Mouse (Mus musculus): ENCODE data around the gene Pdss2.

Gene Pdss2

DNA sequence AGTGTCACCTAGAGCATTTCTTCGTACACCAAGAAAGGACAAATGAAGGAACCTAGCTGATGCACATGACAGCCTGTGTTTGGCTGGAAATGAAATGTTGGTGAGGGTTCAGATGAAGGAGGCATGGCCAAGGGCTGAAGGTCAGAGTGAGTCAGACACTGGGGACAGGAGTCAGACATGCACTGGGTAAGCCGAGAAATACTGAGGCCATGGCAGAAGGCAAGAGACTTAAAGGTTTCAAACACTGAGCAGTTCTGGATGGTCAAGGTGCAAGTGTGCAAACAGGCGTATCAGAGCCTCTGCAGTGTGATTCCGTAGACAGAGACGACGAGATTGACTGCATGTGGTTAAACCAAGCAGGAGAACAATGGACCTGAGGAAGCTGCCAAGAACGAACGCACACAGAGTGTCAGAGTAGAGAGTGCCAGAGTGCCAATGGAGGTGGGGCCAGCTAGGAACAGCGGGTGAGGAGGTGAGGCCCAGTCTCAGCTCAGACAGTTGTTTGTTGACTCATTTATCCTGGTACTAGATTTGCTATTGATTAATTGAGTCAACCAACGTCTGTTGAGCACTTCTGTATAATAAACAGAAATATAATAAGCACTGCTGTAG lies 89.6 kb downstream of the Pdss2 start:
- in situ Hi-C loops (cut with MboI, MseI) = no loop called here

DNA sequence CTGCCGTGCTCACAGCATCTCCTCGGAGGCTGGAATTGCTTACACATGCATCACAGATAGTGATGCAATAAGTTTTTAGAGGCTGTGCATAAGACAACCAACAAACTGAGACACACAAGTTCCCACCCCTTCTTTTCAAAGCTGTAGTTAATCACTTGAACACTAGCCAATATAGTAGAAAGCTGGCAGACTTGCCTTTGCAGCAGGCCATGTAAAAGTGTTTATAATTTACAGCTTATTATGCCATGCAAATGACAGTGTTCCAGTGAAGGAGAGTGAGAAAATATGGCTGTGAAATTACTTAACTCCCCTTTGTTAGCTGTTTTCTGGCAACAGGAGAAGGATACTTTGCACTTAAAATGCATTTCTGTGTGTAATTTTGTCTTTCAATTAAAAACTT lies 90.9 kb downstream of the Pdss2 start:
- in situ Hi-C loops (cut with MboI, MseI) = no loop called here

DNA sequence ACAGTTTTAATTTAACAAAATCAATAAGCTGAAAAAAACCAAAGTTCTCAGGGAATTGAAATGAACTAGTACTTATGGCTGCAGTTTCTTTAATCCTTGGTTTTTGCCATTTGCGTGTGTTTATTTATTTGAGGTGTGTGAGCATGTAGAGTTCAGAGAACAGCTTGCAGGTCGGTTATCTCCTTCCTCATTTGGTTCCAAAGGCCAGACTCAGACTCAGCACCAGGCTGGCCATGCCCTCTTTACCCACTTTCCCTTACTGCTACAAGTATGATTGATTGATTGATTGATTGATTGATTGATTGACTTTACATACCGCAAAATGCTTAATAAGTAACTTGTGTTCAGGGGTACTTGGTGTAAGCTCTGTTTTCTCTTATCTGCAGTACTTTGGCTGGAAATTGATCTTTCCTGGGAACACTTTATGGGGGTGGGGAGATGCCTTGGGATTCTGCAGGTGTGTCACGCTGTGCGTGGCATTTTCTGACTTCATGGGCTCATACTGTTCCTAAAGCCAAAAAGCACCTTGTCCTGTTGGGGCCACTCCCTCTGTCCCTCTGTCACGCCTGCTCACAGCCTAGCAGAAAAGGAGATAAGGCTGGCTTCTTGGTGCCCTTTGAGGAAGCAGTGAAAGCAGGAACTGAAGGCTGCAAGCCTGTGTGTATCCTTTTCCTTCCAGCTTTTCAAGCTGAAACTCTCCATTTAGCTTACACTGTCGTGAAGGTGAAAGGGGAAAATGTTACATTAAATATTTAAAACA lies 91.6 kb downstream of the Pdss2 start:
- in situ Hi-C loops (cut with MboI, MseI) = no loop called here

DNA sequence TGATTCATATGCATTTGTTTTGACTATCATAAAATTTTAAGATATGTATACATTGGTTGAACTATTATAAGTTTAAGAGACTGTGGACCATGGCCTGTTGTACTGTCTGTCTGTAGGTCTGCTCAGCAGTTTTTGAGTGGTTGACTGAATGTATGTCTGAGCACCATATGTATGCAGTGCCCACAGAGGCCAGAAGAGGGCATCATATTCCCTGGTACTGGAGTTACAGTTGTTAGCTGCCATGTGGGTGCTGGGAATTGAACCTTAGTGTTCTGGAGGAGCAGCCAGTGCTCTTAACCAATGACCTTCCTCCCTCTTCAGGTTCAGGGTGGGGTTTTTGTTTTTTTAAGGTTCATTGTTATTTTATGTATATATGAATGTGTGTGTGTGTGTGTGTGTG lies 93.9 kb downstream of the Pdss2 start:
- in situ Hi-C loops (cut with MboI, MseI) = no loop called here

DNA sequence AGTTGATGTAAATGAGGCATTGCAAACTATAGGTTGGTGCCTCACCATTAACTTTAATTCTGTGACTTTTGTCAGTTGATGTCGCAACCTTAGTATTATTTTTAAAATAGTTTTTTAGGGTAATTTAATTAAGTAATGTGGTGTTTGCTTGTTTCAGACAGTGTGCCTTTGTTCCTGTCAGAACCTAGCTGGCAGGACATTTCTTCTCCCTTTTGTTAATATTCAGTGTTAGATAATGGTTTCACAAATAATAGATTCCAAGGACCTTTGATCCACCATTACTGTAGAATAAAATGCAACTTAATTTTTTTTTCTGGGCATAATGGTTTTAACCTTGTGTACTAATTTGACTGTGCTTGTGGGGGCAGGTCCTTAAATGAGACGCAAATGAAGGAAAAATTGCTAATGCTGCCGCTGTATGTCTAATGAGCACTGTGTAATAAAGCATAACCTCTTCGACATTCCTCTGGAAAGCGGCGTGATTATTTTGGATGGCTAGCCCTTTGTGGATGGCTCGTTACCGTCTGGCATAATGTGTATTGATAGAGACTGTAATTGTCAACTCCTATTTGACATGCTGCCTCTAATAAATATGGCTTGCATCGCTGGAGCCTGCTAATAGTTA lies 96.2 kb downstream of the Pdss2 start:
- in situ Hi-C loops (cut with MboI, MseI) = no loop called here

DNA sequence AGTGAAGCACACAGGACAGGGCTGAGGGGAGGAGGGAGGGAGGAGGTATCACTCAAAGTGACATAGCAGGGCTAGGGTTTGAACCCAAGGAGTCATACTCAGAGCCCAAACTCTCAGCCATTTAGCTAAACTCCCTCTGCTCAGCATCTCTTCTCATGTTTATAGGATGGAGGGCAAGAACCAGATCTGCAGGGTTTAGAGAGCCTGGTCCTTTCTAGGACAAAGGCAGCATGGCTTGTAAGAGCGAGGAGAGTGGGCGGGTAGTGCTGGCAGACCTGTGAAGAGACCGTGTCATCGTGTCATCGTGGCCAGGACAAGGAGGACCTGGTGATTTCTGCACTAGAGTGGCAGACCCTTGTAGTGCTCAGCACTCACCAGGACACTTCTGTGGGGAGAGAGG lies 99.7 kb downstream of the Pdss2 start:
- in situ Hi-C loops (cut with MboI, MseI) = no loop called here

DNA sequence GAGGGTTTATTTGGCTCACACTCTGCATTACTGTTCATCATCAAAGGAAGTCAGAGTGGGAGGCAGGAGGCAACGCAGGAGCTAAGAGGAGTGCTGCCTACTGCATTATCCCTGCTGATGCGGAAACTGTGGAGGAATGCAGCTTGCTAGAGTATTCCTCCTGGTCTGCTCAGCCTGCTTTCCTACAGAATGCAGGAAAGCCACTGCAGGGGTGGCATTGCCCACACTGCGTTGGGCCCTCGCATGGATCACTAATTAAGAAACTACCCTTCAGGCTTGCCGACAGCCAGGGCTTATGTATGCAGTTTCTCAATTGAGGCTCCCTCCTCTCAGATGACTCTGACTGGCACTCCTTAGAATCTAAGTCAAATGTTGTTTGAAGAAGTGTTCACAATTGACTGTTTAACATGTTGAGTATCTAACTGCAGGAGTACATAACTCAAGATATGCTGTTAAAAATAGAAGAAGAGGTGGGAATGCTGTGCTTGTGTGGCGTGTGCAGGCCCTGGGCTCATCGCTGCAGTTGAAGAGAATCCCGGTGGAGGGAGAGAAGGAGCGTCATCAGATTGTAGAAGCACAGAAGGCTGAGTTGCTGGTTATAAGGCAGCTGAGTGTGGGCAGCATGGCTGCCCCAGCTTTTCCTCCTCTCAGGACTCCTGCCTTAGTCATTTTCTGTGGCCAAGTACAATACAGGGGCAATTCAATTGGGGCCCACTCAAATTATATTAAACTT lies 101.3 kb downstream of the Pdss2 start:
- in situ Hi-C loops (cut with MboI, MseI) = no loop called here

DNA sequence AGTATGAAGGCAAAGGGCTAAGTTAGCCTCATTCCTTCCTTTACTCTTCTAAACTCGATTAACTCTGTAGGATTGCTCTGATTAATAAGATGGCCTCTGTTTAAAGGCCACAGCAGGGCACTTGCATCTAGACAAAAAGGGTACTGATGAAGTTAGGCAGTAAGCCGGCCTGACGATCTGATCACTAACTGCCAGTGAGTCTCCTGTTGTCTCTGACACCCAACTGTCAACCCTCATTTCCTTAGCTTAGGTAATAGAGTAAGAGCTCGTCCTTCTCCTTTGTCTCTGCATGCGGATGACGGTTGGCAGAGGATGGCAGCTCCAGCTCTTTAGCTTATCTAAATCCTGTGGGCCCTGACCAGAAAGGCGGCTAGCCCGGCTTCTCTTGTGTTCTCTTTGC lies 102.1 kb downstream of the Pdss2 start:
- in situ Hi-C loops (cut with MboI, MseI) = no loop called here

DNA sequence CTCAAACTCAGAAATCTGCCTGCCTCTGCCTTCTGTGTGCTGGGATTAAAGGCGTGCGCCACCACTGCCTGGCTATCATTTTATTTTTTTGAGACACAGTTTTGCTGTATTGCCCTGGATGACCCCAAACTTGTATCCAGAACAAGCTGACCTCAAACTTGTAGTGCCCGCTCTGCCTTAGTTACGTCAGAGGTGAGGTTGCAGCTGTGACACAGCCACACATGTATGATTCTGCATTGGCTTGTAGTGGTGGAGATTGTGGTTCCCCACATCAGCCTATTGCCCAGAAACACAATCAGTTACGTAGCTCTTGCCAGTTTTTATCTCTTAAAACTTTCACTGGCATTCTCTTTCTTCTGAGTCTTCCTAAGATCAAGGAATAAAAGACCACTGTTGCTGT lies 108.5 kb downstream of the Pdss2 start:
- in situ Hi-C loops (cut with MboI, MseI) = loop anchor here in 1 of 2 experiments (25.0 kb wide), 1 partner anchor 1993 kb away; no protein-coding TSS in a partner anchor

DNA sequence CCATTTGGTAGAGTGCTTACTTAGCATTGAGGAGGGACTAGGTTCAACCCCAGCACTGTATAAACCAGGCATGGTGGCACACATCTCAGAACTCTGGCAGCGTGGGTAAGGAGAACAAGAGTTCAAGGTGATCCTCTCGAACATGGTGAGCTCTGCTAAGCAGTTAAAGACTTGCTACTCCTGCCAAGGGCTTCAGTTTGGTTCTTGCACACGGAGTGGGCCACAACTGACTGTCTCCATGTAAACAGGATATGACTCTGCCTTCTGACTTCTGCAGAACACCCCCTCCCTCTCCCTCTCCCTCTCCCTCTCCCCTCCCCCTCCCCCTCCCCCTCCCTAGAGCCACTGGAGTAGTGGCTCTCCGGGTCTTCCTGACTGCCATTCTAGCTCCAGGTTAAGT lies 109.4 kb downstream of the Pdss2 start:
- in situ Hi-C loops (cut with MboI, MseI) = loop anchor here in 1 of 2 experiments (25.0 kb wide), 1 partner anchor 1993 kb away; no protein-coding TSS in a partner anchor

DNA sequence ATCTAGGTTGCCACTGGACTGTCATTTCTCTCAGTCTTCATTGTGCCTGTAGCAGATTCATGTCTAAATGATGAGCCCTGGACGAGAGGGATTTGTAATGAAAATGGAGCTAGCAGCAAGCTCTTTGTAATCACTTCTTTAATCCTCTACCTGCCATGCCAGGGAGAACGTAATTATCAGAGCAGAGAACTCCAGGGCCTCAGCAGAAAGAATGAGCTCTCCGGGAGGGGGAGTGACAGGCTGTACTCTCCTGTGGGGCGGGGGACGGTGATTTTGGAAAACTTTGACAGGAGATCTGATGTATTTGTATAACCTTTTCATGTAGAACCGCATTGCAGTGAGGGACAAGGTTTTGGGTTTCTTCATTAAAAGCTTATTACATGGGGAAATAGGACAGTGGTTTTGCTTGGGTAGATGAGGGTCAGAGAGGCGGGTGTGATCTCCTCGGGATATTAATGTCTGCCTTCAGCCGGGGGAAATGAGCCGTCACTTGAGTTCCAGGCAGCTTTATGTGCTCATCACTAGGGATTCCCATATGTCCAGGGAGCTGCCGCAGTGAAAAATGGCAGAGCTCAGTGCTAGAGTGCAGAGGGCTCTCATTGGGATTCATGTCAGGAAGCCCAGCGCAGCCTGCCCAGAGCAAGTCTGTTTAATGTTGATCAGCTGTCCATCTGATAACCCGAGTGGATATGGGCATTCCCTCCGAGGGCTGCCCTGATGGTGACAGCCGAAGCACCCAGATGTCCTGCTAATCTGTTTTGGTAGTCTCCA lies 110.8 kb downstream of the Pdss2 start:
- in situ Hi-C loops (cut with MboI, MseI) = loop anchor here in 1 of 2 experiments (25.0 kb wide), 1 partner anchor 1995 kb away; no protein-coding TSS in a partner anchor

DNA sequence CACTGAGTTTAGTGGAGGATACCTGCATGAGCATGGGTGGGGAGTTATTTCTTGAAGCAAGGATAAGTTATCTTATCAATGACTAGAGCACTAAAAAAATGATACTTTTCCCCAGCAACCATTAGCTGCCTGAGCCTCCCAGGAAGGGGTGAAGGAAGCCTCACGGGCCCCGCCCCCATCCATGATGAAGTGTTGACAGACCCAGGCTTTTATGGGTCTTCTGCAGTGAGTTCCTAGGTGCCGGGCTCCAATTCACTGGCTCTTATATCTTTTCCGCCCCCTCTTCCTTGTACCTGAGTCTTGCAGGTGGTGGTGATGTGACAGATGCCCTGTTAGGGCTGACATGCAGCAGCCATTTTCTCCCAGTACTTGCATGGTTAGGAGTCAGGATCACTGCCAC lies 114.6 kb downstream of the Pdss2 start:
- in situ Hi-C loops (cut with MboI, MseI) = loop anchor here in 1 of 2 experiments (25.0 kb wide), 1 partner anchor 1999 kb away; no protein-coding TSS in a partner anchor

DNA sequence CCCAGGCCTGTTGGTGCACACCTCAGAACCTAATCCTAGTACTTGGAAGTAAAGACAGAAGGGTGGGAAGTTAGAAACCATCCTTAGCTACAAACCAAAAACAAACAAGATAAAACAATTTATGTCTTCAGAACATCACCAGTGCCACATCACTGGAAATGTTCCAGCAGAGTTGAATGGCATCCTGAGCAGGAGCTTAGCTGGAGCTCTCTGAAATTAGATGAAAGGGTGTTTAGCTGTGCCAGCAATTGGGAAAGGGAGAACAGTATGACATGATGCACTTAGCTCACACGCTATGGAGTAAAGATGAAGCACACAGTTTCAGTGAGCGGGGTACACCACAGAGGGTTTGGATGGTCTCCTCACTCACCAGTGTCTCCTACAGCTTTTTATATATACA lies 115.8 kb downstream of the Pdss2 start:
- in situ Hi-C loops (cut with MboI, MseI) = loop anchor here in 1 of 2 experiments (25.0 kb wide), 1 partner anchor 2000 kb away; no protein-coding TSS in a partner anchor

DNA sequence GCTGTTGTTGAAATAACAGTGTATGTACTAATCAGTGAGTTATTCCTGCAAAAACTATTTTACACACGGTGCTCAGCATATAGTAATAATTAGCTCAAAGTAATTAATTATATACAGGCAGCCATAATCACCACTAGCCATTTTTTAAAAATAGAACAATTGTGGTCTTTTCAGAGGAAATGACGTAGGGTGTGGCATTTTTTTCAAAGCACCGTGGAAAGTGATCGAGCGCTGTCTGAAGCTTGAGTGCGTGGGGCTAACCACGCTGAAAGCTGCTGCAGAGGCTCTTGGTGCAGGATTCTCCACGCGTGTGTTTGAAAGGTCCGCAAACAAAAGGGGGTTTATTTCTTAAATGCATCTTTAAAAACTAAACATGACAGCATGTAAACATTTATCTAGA lies 118.5 kb downstream of the Pdss2 start:
- in situ Hi-C loops (cut with MboI, MseI) = loop anchor here in 1 of 2 experiments (25.0 kb wide), 1 partner anchor 2003 kb away; no protein-coding TSS in a partner anchor

DNA sequence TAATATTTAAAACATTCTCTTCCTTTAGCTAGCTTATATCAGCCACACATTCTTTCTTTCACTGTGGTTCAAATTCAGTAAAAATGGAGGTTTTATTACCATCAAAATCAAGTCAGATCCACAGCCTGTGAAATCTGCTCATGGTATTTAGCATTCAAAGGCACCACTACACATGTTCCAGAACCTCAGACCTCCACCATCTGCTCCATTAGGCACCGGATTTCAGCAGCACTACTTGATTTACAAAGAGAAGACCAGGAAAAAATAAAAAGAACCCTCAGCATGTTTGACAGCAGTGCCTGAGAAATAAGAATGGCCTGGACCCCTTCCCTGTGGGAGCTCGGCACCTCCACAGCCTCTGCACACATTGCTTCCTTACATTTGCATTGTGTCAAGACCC lies 128.4 kb downstream of the Pdss2 start:
- in situ Hi-C loops (cut with MboI, MseI) = loop anchor here in 1 of 2 experiments (25.0 kb wide), 1 partner anchor 2012 kb away; no protein-coding TSS in a partner anchor

DNA sequence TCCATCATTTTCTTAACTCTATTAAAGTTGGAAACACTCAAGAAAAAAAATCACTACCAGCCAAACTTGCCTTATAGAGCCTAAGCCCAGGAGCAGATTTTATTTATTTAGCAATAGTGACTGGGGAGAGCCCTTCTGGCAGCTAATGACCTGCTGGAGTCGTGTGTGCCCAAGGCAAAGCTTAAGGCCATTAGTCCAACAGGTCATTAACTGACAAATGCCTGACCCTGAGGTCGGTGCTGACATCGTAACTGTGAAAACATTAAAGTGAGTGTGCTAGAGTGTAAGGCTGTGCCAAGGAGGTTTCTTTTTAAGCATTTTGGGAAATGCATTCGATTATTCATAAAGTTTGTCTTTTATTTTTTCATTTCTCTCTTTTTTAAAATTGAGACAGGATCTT lies 136.6 kb downstream of the Pdss2 start:
- in situ Hi-C loops (cut with MboI, MseI) = no loop called here

DNA sequence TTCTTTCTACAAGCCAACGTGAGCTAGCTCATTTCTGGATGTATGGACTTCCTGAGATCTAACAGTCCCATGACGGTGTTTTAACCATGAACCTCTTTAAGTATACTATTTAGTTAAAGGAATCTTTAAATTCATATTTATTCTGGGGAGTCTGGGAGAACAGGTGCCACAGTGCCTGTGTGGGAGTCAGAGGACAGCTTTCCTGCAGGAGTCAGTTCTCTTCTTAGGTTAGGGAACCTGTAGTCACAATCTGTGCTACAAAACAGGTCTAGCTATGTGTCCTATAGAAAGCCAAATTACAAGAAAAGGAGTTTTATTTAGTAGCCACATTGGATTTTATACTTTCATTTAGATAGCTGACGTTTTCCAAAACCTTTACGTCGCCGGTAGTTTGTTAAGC lies 141.7 kb downstream of the Pdss2 start:
- in situ Hi-C loops (cut with MboI, MseI) = no loop called here

DNA sequence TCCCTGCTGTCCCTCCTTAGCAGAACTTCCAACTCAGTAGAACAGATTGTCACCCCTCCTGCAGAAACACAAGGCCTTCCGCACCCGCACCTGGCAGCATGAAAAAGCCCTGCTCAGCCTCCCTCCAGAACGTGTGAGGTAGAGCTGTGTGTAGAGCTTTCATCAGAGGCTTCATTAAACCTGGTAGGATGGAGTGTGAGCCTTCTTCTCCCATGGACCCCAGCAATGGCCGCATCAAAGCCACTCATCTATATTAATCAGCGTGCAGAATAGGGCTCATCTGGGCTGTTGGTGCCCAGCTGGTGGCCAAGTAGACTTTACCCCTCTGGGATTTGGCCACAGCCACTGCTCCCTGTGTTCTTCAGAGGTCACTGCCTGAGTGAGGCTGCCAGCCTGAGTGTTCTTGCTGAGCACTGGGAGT lies 142.2 kb downstream of the Pdss2 start:
- in situ Hi-C loops (cut with MboI, MseI) = no loop called here

DNA sequence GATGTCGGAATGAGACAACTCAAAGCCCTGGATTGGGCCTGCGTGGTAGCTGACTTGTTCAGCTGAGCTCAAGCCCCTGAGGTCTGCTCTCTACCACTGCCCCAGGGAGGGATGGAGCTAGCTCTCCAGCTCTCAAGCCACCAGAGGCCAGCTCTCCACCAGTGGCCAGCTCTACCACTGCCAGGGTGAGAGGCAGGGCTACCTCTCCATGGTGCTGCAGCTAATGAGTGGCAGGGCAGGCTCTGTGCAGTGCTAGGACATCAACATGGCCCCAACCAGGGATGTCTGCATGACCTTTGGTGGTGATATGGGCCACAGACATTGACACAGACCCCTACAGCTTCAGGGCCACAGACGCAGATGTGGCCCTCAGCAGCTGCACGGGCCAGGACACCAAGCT lies 144.6 kb downstream of the Pdss2 start:
- in situ Hi-C loops (cut with MboI, MseI) = no loop called here

DNA sequence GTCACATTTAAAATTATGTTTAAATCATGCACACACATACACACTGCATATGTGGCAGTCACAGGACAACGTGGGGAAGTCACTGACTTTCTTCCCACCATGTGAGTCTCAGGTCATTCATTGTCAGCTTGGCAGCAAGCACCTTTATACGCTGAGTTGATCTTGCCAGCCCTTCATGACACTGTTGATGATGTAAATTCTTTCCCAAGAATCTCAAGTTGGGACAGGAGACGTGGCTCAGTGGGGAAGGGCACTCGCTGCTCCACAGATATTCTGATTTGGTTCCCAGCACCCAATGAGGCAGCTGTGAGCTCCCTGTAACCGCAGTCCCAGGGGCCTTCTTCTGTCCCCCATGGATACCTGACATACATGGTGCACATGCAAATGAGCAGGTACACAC lies 147.3 kb downstream of the Pdss2 start:
- in situ Hi-C loops (cut with MboI, MseI) = no loop called here

DNA sequence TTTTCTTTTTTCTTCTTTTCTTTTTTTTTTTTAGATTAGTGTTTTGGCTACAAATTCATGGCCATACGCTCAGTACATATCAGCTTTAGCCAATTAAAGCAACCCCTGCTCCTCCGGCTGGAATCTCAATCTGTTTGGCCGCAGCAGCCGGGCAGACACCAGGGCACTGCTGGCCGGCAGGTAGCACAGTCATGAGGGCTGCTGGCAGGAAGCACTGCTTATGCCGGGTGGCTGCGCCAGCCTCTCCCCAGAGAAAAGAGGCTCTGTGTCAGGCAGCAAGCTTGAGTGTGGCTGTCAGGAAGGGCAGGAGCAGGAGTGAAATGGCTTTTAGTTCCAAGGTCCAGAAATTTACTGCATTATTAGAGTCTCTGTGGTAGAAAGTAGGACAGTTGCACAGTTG lies 151.0 kb downstream of the Pdss2 start:
- in situ Hi-C loops (cut with MboI, MseI) = loop anchor here in 1 of 2 experiments (10.0 kb wide), 1 partner anchor 158 kb away; no protein-coding TSS in a partner anchor

Measured in T-helper 17 cell (primary cell).